In genomic region chr11:117306311-117307088, GRCm38 (mm10) we compare ENCODE assay signal across 9 mouse cellular contexts.
DNase-seq lines count a peak whose midpoint lies in the region; ATAC-seq and TF ChIP-seq lines count a peak whose summit lies in the region.
"Had no signal": no experiment of that assay in that cellular context is flagged by ENCODE, and none has a peak within 500 bp of the region (broad histone marks: within the 10 kb centered on the region; RNA-seq: fewer than 3 reads in every experiment).

No protein-coding gene starts in this region.

- peak overlapping the region; percentile 41 for H3K27ac ChIP-seq in gastrocnemius, adult 2 months
- 0 out of 2 replicates have a peak overlapping the region, but pooled peaks have one; percentile 13 for H3K27ac ChIP-seq in midbrain, embryonic 14.5 days (replicated peaks; ENCODE audit: low read depth, low read length)
- H3K27ac ChIP-seq in midbrain, postnatal 0 days (ENCODE audit: low read depth, low read length) = no peak overlapping the region
- H3K27ac ChIP-seq in stomach, embryonic 15.5 days = peak overlapping the region; percentile 35

- H3K9me3 ChIP-seq in midbrain, embryonic 14.5 days (ENCODE audit: control insufficient read depth, low read length) = no peaks in the 10 kb centered on the region
- no peaks in the 10 kb centered on the region for H3K9me3 ChIP-seq in midbrain, postnatal 0 days (ENCODE audit: low read length)
- no peaks in the 10 kb centered on the region for H3K9me3 ChIP-seq in stomach, embryonic 15.5 days

- ATAC-seq in midbrain, embryonic 14.5 days (ENCODE audit: low FRiP score, low TSS enrichment) = no peak
- ATAC-seq in midbrain, postnatal 0 days (ENCODE audit: low FRiP score) = no peak
- ATAC-seq in inflammation-experienced regulatory T-cells, adult 6 months = peak; percentile 71
- no peak for ATAC-seq in stomach, embryonic 15.5 days (ENCODE audit: insufficient read depth, low FRiP score, low read depth)

- H3K36me3 ChIP-seq in midbrain, embryonic 14.5 days (ENCODE audit: control insufficient read depth, insufficient read depth, low read length) = no peaks in the 10 kb centered on the region
- no peaks in the 10 kb centered on the region for H3K36me3 ChIP-seq in midbrain, postnatal 0 days (ENCODE audit: insufficient read depth, low read length)
- 0 out of 2 replicates have a peak, but pooled peaks cover 8% of the 10 kb centered on the region for H3K36me3 ChIP-seq in stomach, embryonic 15.5 days

- no peak overlapping the region for H3K4me3 ChIP-seq in gastrocnemius, adult 2 months
- H3K4me3 ChIP-seq in midbrain, embryonic 14.5 days (replicated peaks; ENCODE audit: low read depth, low read length) = no peak overlapping the region
- no peak overlapping the region for H3K4me3 ChIP-seq in midbrain, postnatal 0 days (ENCODE audit: low read depth, low read length)
- no peak overlapping the region for H3K4me3 ChIP-seq in stomach, embryonic 15.5 days (replicated peaks)

- intact Hi-C loops in gastrocnemius, adult 2 months (cut with DNase I) = no loop called here

- H3K27me3 ChIP-seq in midbrain, embryonic 14.5 days (ENCODE audit: control insufficient read depth, insufficient read depth, low read length) = no peaks in the 10 kb centered on the region
- H3K27me3 ChIP-seq in midbrain, postnatal 0 days (ENCODE audit: insufficient read depth, low read length) = no peaks in the 10 kb centered on the region
- no peaks in the 10 kb centered on the region for H3K27me3 ChIP-seq in stomach, embryonic 15.5 days (replicated peaks)

- peaks cover 22% of the 10 kb centered on the region for H3K4me1 ChIP-seq in midbrain, embryonic 14.5 days (ENCODE audit: control insufficient read depth, insufficient read depth, low read length)
- no peaks in the 10 kb centered on the region for H3K4me1 ChIP-seq in midbrain, postnatal 0 days (ENCODE audit: insufficient read depth, low read length)
- H3K4me1 ChIP-seq in stomach, embryonic 15.5 days = peaks cover 57% of the 10 kb centered on the region

- DNase-seq in gastrocnemius, adult 2 months = peak; percentile 41
- DNase-seq in gastrocnemius, adult 8-10 months (ENCODE audit: low spot score in 2 of 2) = no peak
- no peak for DNase-seq in midbrain, embryonic 14.5 days
- no peak for DNase-seq in midbrain, postnatal 0 days (ENCODE audit: low spot score)
- DNase-seq in layer of hippocampus, postnatal 14 days (ENCODE audit: low spot score in 2 of 2) = no peak
- no peak for DNase-seq in retina, postnatal 1 day
- DNase-seq: adrenal gland, adult 2 months had no signal

- 74% methylated on average over 14 of the region's 14 CpGs for WGBS in midbrain, embryonic 14.5 days
- 77% methylated on average over 14 of the region's 14 CpGs for WGBS in midbrain, postnatal 0 days
- WGBS in stomach, embryonic 15.5 days = 63% methylated on average over 14 of the region's 14 CpGs

- no peak overlapping the region for H3K4me2 ChIP-seq in midbrain, embryonic 14.5 days (ENCODE audit: low read length)
- H3K4me2 ChIP-seq in midbrain, postnatal 0 days (ENCODE audit: low read depth, low read length, poor library complexity, severe bottlenecking) = no peak overlapping the region
- no peak overlapping the region for H3K4me2 ChIP-seq in stomach, embryonic 15.5 days

- TF ChIP-seq CTCF in gastrocnemius, adult 2 months (IDR thresholded peaks at IDR 0.05) = no peak
- TF ChIP-seq CTCF in midbrain, postnatal 0 days (IDR thresholded peaks at IDR 0.05) = no peak

- H3K9ac ChIP-seq in midbrain, embryonic 14.5 days (replicated peaks; ENCODE audit: low read length) = no peak overlapping the region
- no peak overlapping the region for H3K9ac ChIP-seq in midbrain, postnatal 0 days (replicated peaks; ENCODE audit: low read length, poor library complexity, severe bottlenecking)
- H3K9ac ChIP-seq in stomach, embryonic 15.5 days = no peak overlapping the region
